Mouse (Mus musculus) testis, adult 2 months (tissue): ENCODE results near the gene Dtymk. TPM values are rescaled to one million over a fixed set of nuclear protein-coding genes. Genes with fewer than 3 reads are reported as not detected.

ENCODE experiments used
- H3K27ac ChIP-seq: fragments of 200-500 bp; 2 replicates; pipeline ENCODE4 v1.5.1; 2012; ENCODE audit warnings: low read depth, low read length; ENCODE audit not compliant: control insufficient read depth, insufficient read depth
- H3K27me3 ChIP-seq: fragments of 200-500 bp; 2 replicates; pipeline ENCODE4 v1.6.1; 2012; ENCODE audit warnings: mild to moderate bottlenecking, low read length, moderate library complexity; ENCODE audit not compliant: control insufficient read depth, insufficient read depth
- H3K36me3 ChIP-seq: fragments of 200-500 bp; 2 replicates; pipeline ENCODE4 v1.6.1; 2012; ENCODE audit warnings: mild to moderate bottlenecking, low read length; ENCODE audit not compliant: control insufficient read depth, insufficient read depth
- H3K4me1 ChIP-seq: fragments of 200-500 bp; 2 replicates; pipeline ENCODE4 v1.6.1; 2012; ENCODE audit warnings: low read length; ENCODE audit not compliant: control insufficient read depth, insufficient read depth
- H3K4me3 ChIP-seq: fragments of 200-500 bp; 2 replicates; pipeline ENCODE4 v1.5.1; 2012; ENCODE audit warnings: low read depth, mild to moderate bottlenecking, low read length, moderate library complexity, mixed read lengths; ENCODE audit not compliant: control insufficient read depth
- CTCF ChIP-seq: fragments of 200-500 bp; IDR thresholded peaks from 2 replicates; pipeline ENCODE4 v1.5.1; 2012; ENCODE audit warnings: low read depth, mild to moderate bottlenecking, inconsistent platforms, low read length, moderate library complexity; ENCODE audit not compliant: control insufficient read depth, insufficient read depth, insufficient replicate concordance
- POLR2A ChIP-seq: fragments of 200-500 bp; IDR thresholded peaks from 2 replicates; pipeline ENCODE4 v1.6.1; 2012; ENCODE audit warnings: low read depth, mild to moderate bottlenecking, inconsistent platforms, low read length, moderate library complexity; ENCODE audit not compliant: control insufficient read depth
- polyA plus RNA-seq: library from polyadenylated mRNA; depleted of rRNA; stranded (reverse); fragments of >200 nt; gene quantifications from 2 replicates; pipeline ENCODE4 v1.2.3, GENCODE M21; 2012; rRNA removed

The Dtymk gene
- polyA plus RNA-seq, 1 experiment = 81.9 TPM

- TF ChIP-seq POLR2A = peak; percentile 70
- no peak for TF ChIP-seq CTCF
- no peaks in the 10 kb centered on the region; the same call in 1 of the 2 replicates for H3K36me3 ChIP-seq
- peak within 1 kb of the TSS; percentile 85 for H3K27ac ChIP-seq
- peak within 1 kb of the TSS; percentile 94 for H3K4me3 ChIP-seq
- no peaks in the 10 kb centered on the region for H3K27me3 ChIP-seq
- H3K4me1 ChIP-seq = peaks cover 6% of the 10 kb centered on the region
Observed at GRCm38 (mm10) chr1:93754573-93755290, 47.0 kb downstream of the Dtymk start, which contains the start of gene Thap4. Gene Thap4, minus strand, starts transcription at chr1:93754864.

GRCm38 (mm10) chr1:93753911-93754572 lies 47.7 kb downstream of the Dtymk start:
- TF ChIP-seq CTCF (no peak), POLR2A (no peak)
- no peaks in the 10 kb centered on the region; the same call in 1 of the 2 replicates for H3K36me3 ChIP-seq
- peak overlapping the region; percentile 85 for H3K27ac ChIP-seq
- no peaks in the 10 kb centered on the region for H3K27me3 ChIP-seq
- peaks cover 6% of the 10 kb centered on the region for H3K4me1 ChIP-seq
- H3K4me3 ChIP-seq = peak overlapping the region; percentile 94

GRCm38 (mm10) chr1:93751290-93751689 lies 50.4 kb downstream of the Dtymk start, which contains the start of gene Atg4b:
Gene Atg4b, plus strand, starts transcription at chr1:93751500.
- Histone ChIP-seq H3K4me1 (peaks cover 4% of the 10 kb centered on the region), H3K27ac (no peak within 1 kb of the TSS), H3K36me3 (no peaks in the 10 kb centered on the region; the same call in 1 of the 2 replicates), H3K27me3 (no peaks in the 10 kb centered on the region), H3K4me3 (no peak within 1 kb of the TSS)
- no peak for TF ChIP-seq CTCF
- TF ChIP-seq POLR2A = no peak

- peaks cover 5% of the 10 kb centered on the region for H3K4me1 ChIP-seq
- no peaks in the 10 kb centered on the region for H3K27me3 ChIP-seq
- no peak overlapping the region; the same call in 1 of the 2 replicates for H3K27ac ChIP-seq
- TF ChIP-seq POLR2A = no peak
- no peak overlapping the region for H3K4me3 ChIP-seq
- H3K36me3 ChIP-seq = no peaks in the 10 kb centered on the region; the same call in 1 of the 2 replicates
Observed at GRCm38 (mm10) chr1:93748539-93748938, 53.2 kb downstream of the Dtymk start.

GRCm38 (mm10) chr1:93746179-93746578 lies 55.6 kb downstream of the Dtymk start:
- Histone ChIP-seq H3K27me3 (no peaks in the 10 kb centered on the region), H3K4me1 (0 out of 2 replicates have a peak, but pooled peaks cover 3% of the 10 kb centered on the region), H3K36me3 (no peaks in the 10 kb centered on the region), H3K27ac (no peak overlapping the region), H3K4me3 (no peak overlapping the region)
- TF ChIP-seq CTCF = no peak
- no peak for TF ChIP-seq POLR2A

GRCm38 (mm10) chr1:93742910-93743309 lies 58.8 kb downstream of the Dtymk start:
- Histone ChIP-seq H3K27me3 (no peaks in the 10 kb centered on the region), H3K27ac (no peak overlapping the region), H3K4me3 (no peak overlapping the region), H3K4me1 (0 out of 2 replicates have a peak, but pooled peaks cover 3% of the 10 kb centered on the region), H3K36me3 (no peaks in the 10 kb centered on the region)
- TF ChIP-seq CTCF = no peak
- no peak for TF ChIP-seq POLR2A

Other genes with a start within 250 kb of the Dtymk start
- 182 and 191 TPM in 2 replicates for gene Stk25, start 143.3 kb downstream of the Dtymk start, polyA plus RNA-seq
- 5.6 and 9.7 TPM in 2 replicates for gene Bok, start 116.3 kb downstream of the Dtymk start, polyA plus RNA-seq
- gene Atg4b, start 50.4 kb downstream of the Dtymk start, polyA plus RNA-seq = 36.5 and 38.3 TPM in 2 replicates
- gene Thap4, start 47.1 kb downstream of the Dtymk start, polyA plus RNA-seq = 261 and 291 TPM in 2 replicates
- gene Ing5, start 2.0 kb upstream of the Dtymk start, polyA plus RNA-seq = 7.9 and 9.0 TPM in 2 replicates
- gene D2hgdh, start 23.0 kb upstream of the Dtymk start, polyA plus RNA-seq = 13.4 and 13.5 TPM in 2 replicates
- gene Gal3st2, start 59.4 kb upstream of the Dtymk start, polyA plus RNA-seq = 0.56 and 0.71 TPM in 2 replicates
- gene Gal3st2b, start 116.4 kb upstream of the Dtymk start, polyA plus RNA-seq = 0.16 and 0.19 TPM in 2 replicates
- 0.01 TPM in 1 of 2 replicates, not detected in the other for gene Gal3st2c, start 188.6 kb upstream of the Dtymk start, polyA plus RNA-seq
- not detected in 2 replicates for gene Neu4, start 218.5 kb upstream of the Dtymk start, polyA plus RNA-seq